Mouse (Mus musculus) thymus, postnatal 4 days (tissue): Measurements from ENCODE around the gene Mitd1.
A peak's percentile ranks its signal among the peaks of the same experiment; 100 is the strongest.

Experiments
- DNase-seq: peaks from one replicate; pipeline ENCODE4 v3.0.0; 2021

The Mitd1 gene

DNA sequence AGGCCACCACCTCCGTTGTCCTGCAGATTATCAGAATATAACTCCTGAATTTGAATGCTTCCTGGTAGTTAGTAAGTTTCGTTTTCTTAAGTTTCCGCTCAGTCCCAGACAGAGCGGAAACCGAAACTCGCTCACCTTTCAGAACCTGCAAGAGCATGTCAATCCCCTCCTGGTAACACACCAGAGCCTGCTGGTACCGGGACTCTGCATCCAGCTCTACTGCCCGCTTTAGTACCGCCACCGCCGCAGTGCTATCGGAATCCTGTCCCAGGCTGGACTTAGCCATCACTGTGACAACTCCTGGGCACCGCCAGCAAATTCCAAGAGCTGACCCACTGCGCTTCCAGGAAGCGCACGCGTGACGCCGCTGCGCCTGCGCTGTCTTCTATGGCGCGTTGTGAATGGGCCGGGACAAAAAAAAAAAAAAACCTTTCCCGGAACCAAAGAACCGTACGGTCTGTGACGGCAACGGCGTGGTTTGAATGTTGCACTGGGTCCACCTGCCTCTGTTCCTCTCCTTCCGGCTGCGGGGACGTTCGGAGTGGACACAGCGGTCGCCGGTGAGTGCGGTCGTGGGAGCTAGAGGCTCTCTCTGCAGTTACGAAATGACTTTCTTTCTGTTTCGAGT is at the start of gene Mitd1, which contains the start of gene Mrpl30:
Gene Mitd1, minus strand, starts transcription at position 387 of the 628 bp plus-strand sequence.
Gene Mrpl30, plus strand, starts transcription at position 453 of the 628 bp plus-strand sequence.
- DNase-seq = peak; percentile 88

DNA sequence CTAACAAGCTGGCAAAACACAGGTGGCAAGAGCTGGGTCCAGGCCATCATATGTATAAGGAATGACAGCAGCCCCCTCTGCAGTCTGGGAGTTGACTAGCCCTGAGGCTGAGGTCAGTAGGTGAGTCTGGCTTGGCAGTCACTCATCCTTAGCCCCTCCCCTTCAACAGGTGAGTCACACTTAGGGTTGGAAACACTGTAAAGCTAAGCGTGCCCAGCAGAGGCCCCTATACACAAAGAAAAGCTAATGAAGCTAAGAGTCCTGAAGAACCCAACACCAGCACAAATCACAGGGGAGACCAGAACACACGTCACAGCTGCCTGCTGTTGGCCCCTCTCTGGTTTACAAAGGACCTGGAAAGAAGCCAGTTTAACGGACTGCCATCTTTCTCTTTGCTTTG is 41.6 kb upstream of the Mitd1 start:
- no peak for DNase-seq

DNA sequence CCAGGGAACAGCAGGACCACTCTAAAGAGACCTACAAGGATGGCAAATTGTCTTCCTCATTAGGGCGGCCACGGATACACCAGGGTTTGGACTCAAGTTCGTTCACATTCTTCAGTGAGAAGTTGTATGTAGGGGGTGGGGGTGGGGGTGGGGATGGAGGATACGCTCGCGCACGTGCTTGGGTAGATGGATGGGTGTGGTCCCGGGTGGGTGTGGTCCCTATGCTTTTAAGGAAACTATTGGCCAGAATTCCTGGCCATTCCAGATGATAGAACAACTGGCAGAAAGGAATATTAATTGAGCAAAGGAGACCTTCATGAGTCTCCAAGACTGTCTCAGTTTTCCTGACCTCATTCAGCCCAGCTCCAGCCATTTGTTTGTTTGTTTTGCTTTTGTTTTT is 35.8 kb upstream of the Mitd1 start:
- DNase-seq = no peak

DNA sequence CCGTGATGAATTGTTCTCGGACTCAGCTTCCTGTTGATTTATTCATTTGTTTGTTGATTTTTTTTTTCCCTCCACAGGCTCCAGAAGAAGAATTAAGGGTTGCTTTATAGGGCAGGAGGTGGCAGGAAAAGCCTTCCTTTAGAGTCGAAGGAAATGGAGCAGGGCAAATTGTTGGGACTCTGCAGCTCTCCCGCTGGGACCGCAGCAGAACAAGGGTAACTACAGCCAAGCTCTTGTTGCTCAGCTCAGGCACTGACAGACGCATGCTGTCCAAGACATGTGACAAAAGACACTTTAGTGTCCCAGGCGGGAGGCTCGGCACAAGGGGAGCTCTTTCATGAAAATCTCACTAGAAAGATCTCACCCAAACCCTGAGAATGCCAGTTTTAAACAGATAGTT is 32.3 kb upstream of the Mitd1 start:
- DNase-seq = no peak

DNA sequence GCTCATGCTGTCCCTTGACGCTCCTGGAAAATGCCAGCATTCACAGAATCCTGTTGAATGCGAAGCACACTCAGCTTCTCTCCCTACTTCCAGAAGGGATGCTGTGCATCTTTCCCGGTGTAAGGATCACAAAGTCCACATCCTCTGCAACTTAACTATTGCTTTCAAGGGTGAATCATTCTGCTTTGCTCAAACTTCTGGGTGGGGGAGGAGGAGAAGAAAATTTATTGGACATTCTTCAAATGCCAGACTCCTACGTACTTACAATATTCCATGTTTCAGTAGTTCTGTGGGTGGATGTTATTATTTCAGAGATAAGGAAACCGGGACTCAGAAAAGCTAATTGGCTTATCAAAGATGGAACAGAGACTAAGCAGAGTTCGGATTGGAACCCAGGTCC is 27.9 kb upstream of the Mitd1 start:
- DNase-seq = no peak

DNA sequence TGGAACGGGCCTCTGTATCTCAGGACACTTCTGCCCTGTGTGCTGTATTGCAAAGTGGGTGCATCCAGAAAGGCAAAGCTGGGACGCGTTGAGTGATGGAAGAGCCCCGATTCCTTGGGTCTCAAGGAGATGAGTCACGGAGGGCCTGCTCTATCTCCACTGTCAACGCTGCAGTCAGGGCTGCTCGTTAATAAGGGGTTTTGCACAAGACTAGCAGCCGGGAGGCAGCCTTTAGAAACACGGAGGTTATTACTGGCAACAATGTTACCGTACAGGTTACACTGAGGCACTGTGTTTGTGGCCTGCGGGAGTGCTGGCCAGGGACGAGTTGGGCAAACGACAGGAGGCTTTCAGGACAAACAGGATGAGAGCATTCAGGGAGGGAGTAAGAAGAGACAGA is 27.5 kb upstream of the Mitd1 start:
- DNase-seq = no peak

DNA sequence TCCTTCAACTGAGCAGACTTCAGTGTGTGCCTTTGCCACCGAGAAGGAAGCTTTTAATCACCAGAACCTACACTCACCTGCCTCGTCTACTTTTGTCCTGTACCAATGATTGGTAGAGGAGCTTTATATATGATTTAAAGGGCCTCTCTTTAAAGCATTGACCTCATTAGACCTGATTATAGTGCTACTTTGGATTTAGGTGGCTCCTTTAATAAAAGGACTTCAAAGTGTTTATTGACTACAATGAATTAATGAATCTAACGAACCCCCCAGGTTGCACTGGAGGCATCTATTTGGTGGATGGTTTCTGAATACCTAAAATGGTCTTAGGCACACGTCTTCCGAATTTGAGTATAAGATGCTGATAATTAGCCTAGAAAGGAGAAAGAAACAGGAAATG is 26.2 kb upstream of the Mitd1 start, which contains the start of gene Lyg2:
Gene Lyg2, minus strand, starts transcription at position 101 of the 400 bp plus-strand sequence.
- no peak for DNase-seq

DNA sequence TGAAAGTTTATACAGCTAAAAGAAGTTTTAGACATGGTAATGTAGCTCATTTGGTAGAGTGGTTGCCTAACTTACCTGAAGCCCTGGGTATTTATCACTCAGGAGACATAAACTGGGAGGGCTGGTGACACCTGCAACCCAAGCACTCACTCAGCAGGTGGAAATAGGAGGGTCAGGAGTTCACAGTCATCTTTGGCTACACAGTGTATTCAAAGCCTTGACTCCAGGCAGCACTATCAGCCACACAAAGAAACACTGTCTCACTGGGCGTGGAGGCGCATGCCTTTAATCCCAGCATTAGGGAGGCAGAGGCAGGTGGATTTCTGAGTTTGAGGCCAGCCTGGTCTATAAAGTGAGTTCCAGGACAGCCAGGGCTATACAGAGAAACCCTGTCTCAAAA is 22.5 kb upstream of the Mitd1 start:
- DNase-seq = no peak

DNA sequence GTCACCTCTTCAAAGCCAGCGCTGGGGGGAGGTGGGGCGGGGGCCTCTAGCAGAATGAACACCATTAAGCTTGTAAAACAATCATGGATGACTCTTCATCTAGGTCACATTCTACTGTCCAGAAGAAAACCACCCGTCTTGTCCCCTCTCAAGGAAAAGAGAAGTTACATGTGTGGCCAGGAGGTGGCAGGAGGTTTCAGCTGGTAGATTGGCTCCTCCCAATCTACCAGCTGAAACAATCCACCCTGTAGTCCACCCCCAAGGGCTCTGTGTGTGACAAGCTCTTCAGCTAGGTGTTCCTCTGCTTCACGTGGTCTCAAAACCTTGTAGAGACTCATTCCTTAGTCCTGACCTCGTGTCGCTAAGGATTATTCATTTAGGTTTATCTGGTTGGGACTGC is 13.0 kb upstream of the Mitd1 start:
- DNase-seq = peak; percentile 20

DNA sequence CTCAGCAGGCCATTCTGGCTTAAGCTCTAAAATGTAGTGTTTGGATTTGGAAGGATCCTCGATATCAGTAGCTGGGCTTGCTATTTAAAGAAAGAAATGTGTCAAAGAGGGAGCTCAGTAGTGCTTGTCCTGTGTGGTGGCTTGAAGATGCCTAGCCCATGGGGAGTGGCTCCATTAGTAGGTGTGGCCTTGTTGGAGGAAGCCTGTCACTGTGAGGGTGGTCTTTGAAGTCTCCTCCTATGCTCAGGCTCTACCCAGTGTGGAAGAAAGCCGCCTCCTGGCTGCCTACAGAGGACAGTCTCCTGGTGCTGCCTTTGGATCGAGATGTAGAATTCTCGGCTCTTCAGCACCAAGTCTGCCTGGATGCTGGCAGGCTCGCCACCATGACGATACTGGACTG is 10.1 kb upstream of the Mitd1 start:
- DNase-seq = no peak

DNA sequence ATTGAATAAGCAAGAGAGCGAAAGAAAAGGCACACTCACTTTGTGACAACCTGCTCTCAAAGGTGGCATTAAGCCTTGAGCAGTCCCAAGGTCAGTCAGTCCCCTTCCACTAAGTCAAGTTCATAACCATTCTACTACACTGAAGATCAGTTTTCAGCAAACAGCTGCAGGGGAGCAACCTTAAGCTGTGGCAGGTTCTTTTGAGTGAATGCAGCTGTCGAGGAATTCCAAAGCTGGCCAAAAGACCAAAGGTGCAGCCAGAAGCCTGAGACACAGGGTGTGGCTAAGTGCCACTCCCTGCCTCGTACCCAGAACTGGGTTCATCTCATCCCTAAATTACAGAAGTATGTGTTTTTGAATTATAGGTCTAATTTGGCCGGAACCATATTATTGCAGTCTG is 9.6 kb upstream of the Mitd1 start:
- no peak for DNase-seq

DNA sequence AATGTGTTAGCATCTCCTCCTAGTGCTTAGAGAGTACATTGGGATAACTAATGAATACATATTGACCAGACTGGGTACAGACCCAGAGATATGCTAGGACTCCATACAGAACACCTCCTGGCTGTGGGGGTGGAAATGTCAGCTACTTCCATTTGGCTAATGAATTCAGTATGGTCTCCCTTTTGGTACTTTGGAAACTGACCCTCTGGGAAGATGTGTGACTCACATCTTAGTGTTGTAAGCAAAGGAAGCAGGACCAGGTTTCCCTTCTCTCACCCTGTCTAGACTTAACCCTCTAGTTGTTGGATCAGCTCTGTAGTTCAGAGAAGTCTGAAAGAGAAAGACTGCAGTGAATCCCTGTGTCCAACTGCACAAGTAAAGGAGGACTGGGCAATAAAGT is 4.4 kb upstream of the Mitd1 start:
- no peak for DNase-seq

DNA sequence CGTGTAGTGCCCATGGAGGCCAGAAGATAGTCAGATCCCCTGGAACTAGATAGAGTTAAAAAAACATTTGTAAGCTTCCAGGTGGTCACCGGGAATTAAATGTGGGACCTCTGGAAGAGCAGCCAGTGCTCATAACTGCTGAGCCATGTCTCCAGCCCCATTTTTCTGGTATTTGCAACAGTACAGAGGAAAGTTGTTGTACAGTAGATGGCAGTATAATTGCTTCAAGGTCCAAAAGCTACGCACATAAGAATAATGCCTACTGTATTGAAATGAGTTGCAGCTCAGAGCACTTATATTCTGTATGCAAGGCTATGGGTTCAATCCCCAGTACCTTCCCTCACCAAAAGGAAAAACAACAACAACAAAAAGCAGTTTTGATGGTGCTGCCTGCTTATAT is 1.2 kb upstream of the Mitd1 start:
- no peak for DNase-seq

DNA sequence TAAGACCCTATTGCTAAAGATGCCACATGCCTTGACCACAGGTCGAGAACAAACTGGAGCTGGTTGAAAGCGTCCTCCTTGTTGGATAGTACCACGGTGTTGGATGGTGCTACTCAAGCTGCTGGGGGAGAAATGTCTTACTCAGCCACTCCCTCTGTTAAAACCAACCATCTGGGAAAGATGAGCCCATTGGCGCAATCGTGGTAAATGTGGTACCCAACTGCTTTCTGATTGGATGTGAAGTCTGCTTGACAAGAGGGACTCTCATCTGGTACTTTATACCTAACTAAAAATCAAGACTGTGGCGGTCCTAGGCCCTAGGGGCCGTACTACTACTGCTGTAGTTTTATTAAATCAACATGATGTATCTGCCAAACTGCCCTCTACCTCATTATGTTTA is 1.0 kb downstream of the Mitd1 start:
- no peak for DNase-seq

DNA sequence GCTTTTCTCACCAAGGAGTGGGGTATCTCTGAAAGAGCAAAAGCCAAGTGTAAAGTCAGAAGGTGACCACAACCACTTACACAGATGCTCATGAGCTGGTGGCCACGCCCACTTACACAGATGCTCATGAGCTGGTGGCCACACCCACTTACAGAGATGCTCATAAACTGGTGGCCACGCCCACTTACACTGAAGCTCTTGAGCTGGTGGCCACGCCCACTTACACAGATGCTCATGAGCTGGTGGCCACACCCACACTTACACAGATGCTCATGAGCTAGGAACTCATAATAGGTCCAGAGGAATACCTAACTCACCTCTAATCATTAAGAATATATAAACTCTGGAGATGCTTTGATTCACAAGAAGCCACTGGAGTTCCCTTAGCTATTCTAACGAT is 5.8 kb downstream of the Mitd1 start:
- DNase-seq = peak; percentile 50

DNA sequence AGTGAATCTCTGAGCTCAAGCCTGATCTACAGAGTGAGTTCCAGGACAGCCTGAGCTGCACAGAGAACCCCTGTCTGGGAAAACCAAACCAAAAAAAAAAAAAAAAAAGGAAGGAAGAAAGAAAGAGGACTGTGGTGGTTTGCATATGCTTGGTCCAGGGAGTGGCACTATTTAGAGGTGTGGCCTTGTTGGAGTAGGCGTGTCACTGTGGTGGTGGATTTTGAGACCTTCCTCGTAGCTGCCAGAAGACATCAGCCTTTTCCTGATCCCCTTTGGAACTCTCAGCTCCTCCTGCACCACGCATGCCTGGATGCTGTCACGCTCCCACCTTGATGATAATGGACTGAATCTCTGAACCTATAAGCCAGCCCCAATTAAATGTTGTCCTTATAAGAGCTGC is 6.8 kb downstream of the Mitd1 start:
- no peak for DNase-seq

DNA sequence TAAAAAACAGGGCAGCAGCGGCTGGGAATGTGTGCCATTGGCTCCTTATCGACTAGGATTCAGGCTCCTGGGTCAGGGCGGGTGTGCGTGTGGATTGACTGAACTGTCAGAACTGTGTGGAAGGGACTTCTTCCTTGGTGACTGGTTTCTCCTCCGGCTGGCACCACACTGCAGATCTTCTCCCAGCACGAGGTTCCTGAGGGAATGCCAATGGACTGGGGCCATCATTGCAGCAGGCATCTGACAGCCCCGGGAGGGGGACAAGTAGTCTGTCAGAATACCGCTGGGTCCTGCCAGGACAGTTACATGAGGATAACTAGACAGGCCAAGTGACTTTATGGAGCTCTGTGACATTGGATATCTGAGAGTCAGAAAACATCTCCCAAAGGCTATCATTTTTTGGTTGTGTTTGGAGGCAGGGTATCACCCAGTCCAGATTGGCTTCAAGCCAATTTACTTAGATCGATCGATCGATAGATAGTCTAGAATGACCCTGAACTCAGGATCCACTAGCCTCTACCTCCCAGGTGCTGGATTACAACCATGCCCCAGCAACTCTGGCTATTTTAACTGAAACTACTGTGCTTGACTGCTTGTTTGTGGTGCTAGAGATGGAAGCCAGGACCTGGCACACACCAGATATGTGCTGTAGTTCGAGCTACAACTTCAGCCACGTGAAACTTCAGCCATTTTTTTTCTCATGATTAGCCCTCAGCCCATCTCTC is 12.3 kb downstream of the Mitd1 start:
- no peak for DNase-seq

DNA sequence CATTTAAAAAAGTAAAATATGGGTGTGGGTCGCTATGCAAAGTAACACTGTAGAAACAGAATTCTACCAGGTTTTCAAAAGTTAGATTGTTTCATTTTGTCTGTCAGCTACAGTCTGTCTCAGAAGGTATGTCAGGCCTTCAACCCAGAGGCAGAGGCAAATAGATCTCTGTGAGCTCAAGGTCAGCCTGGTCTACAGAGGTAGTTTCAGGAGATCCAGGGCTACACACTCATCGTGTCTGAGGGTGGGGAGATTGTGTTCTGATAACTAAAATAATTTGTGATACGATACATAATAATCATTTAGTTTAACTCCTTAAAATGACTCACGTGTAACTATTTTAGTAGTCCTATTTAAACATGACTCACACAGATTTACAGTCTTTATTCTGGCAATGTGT is 17.1 kb downstream of the Mitd1 start:
- no peak for DNase-seq

DNA sequence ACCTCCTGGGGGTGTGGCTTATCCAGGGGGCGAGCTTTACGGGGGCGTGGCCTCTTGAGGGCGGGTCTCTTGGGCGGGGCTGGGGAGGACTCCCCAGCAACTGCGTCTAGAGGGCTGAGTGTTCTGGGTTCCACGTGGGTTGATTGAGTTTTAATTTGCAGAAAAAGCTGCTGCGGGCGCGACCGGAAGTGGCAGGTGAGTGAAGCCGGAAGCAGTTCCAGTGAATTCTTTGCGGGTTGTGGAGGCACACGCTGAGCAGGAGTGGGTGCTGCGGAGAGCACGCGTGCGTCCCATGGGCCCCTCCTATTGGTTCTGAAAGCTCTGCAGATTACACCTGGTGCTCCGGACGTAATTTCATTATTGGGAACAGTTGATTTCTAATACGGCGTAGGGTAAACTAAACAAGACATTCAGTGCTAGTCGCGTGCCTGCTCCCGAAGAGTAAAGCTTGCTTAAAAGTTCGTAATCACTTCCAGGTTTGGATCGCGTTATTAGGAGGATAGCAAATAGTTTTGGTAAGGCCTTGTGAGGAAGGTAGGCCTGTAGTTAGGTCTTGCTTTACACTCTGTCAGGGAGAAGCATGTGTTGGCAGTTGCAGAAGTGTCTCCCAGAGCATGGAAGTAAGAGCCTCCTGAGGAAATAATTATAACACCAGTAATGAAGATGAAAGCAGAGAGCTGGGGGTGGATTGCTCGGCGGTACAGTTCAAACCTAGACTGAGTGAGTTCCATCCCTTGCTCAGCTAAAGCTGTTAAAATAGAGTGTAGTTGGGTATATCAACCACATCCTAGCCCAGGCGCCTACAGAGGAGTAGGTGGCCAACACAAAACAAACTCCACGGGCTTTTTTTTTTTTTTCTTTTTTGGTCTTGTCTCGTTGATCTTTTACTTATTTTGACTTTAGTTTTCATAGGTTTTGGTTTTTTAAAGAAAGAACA is 17.8 kb downstream of the Mitd1 start:
- DNase-seq = peak; percentile 92

DNA sequence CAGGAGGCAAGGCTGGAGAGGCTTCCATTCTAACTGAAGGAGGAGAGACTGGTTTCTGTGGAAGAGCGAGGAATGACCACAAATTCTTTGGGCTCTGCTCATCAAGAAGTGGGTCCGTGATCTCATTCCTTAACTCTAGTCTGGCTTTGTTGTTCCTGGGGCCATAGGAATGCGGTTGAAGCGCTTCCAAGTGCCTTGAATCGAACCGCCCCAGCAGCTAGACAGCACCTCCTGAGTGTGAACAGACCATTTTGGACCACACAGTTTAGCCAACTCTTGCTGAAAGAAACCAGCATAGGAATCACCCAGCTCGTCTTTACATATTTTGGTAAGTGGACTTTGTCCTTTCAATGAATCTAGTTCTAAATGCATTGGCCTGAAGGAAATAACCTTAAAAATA is 18.5 kb downstream of the Mitd1 start, which contains the start of gene Lipt1:
Gene Lipt1, plus strand, starts transcription at position 35 of the 400 bp plus-strand sequence.
- DNase-seq = peak; percentile 25

DNA sequence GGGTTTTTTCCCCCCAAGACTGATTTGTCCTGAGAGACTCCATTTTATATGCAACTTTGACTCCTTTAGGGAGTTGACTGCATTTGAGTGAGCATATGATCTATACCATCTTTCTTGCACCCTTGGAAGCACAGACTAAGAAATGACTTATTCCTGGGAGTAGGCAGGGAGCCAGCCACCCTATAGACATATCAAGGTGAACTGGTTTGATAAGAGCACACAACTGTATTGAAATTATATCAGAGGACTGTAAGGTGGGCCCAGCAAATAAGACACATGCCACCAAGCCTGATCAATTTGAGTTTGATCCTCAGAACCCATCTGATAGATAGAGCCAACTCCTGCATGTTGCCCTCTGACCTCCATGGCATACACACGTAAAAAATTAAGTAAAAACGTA is 20.8 kb downstream of the Mitd1 start:
- no peak for DNase-seq

DNA sequence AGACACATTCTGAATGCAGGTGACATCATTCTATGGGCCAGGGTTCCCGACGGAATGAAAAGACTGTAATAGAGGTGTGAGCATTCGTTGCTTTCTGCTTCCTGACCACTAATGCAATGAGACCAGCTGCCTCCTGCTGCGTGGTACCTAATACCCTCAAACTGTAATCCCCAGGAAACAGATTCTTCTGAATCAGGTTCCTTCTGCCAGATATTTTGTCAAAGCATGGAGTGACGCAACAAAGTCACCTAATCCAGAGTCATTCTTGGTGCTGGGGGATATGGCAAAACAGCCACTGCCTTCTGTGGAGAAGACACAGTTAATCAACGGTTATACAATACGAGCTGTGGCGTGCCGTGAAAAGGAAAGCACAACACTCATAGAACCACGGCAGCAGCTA is 21.6 kb downstream of the Mitd1 start:
- no peak for DNase-seq

DNA sequence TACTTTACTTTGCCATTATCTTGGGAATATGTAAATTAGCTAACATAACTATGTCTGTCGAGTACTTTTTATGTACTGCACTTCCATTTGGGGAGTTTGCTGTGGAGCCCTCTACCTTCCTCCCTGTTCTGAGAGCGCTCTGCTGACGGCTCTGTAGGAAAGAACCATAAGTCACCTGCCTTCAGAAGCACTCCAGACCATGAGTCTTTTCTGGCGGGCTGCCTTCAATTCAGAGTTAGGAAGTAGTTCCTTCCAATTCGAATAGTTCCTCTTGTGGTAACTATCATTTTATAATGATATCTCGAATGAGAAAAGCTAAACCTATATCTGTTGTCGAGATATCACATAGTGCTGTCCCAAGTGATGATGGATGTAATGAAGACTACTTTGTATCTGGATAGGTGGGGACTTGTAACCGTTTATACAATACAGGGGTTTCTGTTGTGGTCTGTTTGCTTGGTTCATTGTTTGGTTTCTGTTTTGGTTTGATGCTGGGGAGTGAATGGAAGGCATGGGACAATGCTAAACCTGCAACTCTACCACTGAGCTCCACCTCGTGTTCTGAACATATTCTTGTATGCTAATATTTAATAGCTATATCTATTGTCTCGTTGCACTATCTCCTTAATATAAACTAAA is 22.4 kb downstream of the Mitd1 start:
- DNase-seq = no peak
